Mouse (Mus musculus) layer of hippocampus, postnatal 36 days (tissue): ENCODE measurements at regions not wholly inside any gene's neighbourhood (a gene's known extent, or its start where the extent isn't known, plus 50 kb on each side); places are given as distances from the start of the nearest gene placed in this dataset.

Experiments used
- DNase-seq, 2 experiments: peaks; one replicate each; pipeline ENCODE4 v3.0.0; 2022

GRCm38 (mm10) chr9:68072624-68073023 lies 232.4 kb downstream of the Vps13c start:
- DNase-seq: no peak

- DNase-seq: no peak
These were observed 237.1 kb downstream of the Vps13c start for GRCm38 (mm10) chr9:68077329-68077728.

- DNase-seq: no peak
These were observed 243.1 kb downstream of the Vps13c start for GRCm38 (mm10) chr9:68083341-68083740.

GRCm38 (mm10) chr9:68084966-68085365 lies 244.8 kb downstream of the Vps13c start:
- DNase-seq: no peak

- DNase-seq: no peak
These were observed 254.4 kb downstream of the Vps13c start for GRCm38 (mm10) chr9:68094561-68094960.

GRCm38 (mm10) chr9:68109841-68110240 lies 269.6 kb downstream of the Vps13c start:
- no peak for DNase-seq

- DNase-seq: no peak
These were observed 275.0 kb downstream of the Vps13c start for GRCm38 (mm10) chr9:68115151-68115690.

- DNase-seq: no peak
These were observed 276.1 kb downstream of the Vps13c start for GRCm38 (mm10) chr9:68116221-68116741.

- DNase-seq: no peak
These were observed 278.1 kb downstream of the Vps13c start for GRCm38 (mm10) chr9:68118266-68118665.

- DNase-seq: no peak
These were observed 282.1 kb downstream of the Vps13c start for GRCm38 (mm10) chr9:68122266-68122665.

GRCm38 (mm10) chr9:68131263-68131662 lies 291.1 kb downstream of the Vps13c start:
- DNase-seq: peak; percentile 21 to 23

GRCm38 (mm10) chr9:68135446-68136050 lies 295.4 kb downstream of the Vps13c start:
- DNase-seq: no peak

GRCm38 (mm10) chr9:68162813-68163570 lies 322.8 kb downstream of the Vps13c start:
- DNase-seq: peak; percentile 2 to 5

GRCm38 (mm10) chr9:68166556-68166955 lies 326.4 kb downstream of the Vps13c start:
- DNase-seq: no peak

- no peak for DNase-seq
These were observed 348.7 kb downstream of the Vps13c start for GRCm38 (mm10) chr9:68188921-68189320.

GRCm38 (mm10) chr9:68199831-68200230 lies 359.6 kb downstream of the Vps13c start:
- no peak for DNase-seq

GRCm38 (mm10) chr9:68201031-68201430 lies 360.8 kb downstream of the Vps13c start:
- no peak for DNase-seq

- DNase-seq: no peak
These were observed 385.5 kb downstream of the Vps13c start for GRCm38 (mm10) chr9:68225694-68226093.

- DNase-seq: no peak
These were observed 390.9 kb downstream of the Vps13c start for GRCm38 (mm10) chr9:68231131-68231530.

GRCm38 (mm10) chr9:68234979-68235649 lies 394.9 kb downstream of the Vps13c start:
- no peak for DNase-seq

GRCm38 (mm10) chr9:68239121-68239520 lies 398.9 kb downstream of the Vps13c start:
- DNase-seq: no peak

- no peak for DNase-seq
These were observed 399.4 kb downstream of the Vps13c start for GRCm38 (mm10) chr9:68239551-68239950.

- no peak for DNase-seq
These were observed 403.6 kb upstream of the Rora start for GRCm38 (mm10) chr9:68250011-68250410.
